Mouse (Mus musculus) hindbrain, postnatal 0 days (tissue): ENCODE measurements around the gene Lypd3. TPM values are rescaled to one million over a fixed set of nuclear protein-coding genes. Genes with fewer than 3 reads are reported as not detected.
"Not testable (repeated sequence)": the region's sequence is repeated elsewhere in the genome, so short reads cannot be mapped to it uniquely, and the experiment has no call there.

Source experiments
- ATAC-seq: fragments of 200-750 bp; cut with Nextera tagmentation; 2 replicates; pipeline ENCODE4 v1.8.0; 2017; ENCODE audit warnings: mild to moderate bottlenecking, moderate TSS enrichment, moderate library complexity
- DNase-seq: peaks from one replicate; pipeline ENCODE4 v3.0.0-alpha.2; 2015; ENCODE audit warnings: low spot score
- H3K27ac ChIP-seq: fragments of 300-500 bp; sonication (generic); 2 replicates; pipeline ENCODE4 v1.5.1; 2014; ENCODE audit warnings: mild to moderate bottlenecking
- H3K27me3 ChIP-seq: fragments of 300-500 bp; sonication (generic); 2 replicates; pipeline ENCODE4 v1.6.1; 2014; ENCODE audit warnings: low read length, mixed read lengths; ENCODE audit not compliant: insufficient read depth
- H3K36me3 ChIP-seq: fragments of 300-500 bp; sonication (generic); 2 replicates; pipeline ENCODE4 v1.6.1; 2014; ENCODE audit warnings: low read length, mixed read lengths; ENCODE audit not compliant: insufficient read depth
- H3K4me1 ChIP-seq: fragments of 300-500 bp; sonication (generic); 2 replicates; pipeline ENCODE4 v1.6.1; 2014; ENCODE audit warnings: antibody characterized with exemption, low read length, mixed read lengths; ENCODE audit not compliant: insufficient read depth
- H3K4me2 ChIP-seq: fragments of 300-500 bp; sonication (generic); 2 replicates; pipeline ENCODE4 v1.6.1; 2014; ENCODE audit warnings: low read depth, mild to moderate bottlenecking, low read length, moderate library complexity, mixed read lengths
- H3K4me3 ChIP-seq: fragments of 300-500 bp; sonication (generic); 2 replicates; pipeline ENCODE4 v1.5.1; 2014; ENCODE audit warnings: low read length
- H3K9ac ChIP-seq: fragments of 300-500 bp; sonication (generic); replicated peaks from 2 replicates; pipeline ENCODE4 v1.6.1; 2014; ENCODE audit warnings: mild to moderate bottlenecking, low read length, moderate library complexity, mixed read lengths
- H3K9me3 ChIP-seq: fragments of 300-500 bp; sonication (generic); 2 replicates; pipeline ENCODE4 v1.6.1; 2016; ENCODE audit warnings: low read length, mixed read lengths
- CTCF ChIP-seq: IDR thresholded peaks from 2 replicates; pipeline ENCODE4 v1.5.1; 2016; ENCODE audit warnings: antibody characterized with exemption, control low read depth, low read depth
- WGBS: fragments of 180-500 bp; shearing (Covaris S2); extraction: QIAGEN DNeasy Blood & Tissue Kit; methylation state at CpG from one replicate; pipeline ENCODE4 v1.1.7; 2014; 5-methylcytosine and 5-hydroxymethylcytosine counted together
- polyA plus RNA-seq: library from polyadenylated mRNA; unstranded; fragments of >200 nt; fragmentation: Nextera tagmentation; extraction: Ambion mirVana; gene quantifications from 2 replicates; pipeline ENCODE4 v1.2.1, GENCODE M21; 2015
- total RNA-seq: library from RNA; depleted of rRNA; stranded (reverse); fragments of >200 nt; gene quantifications from 2 replicates; pipeline ENCODE4 v1.2.3, GENCODE M21; 2014; rRNA removed

Gene Lypd3
- total and polyA plus RNA-seq, 2 experiments from 2014 or later, result 1.2 to 1.3 TPM

GRCm38 (mm10) chr7:24671944-24672439, 35.6 kb downstream of the Lypd3 start:
- no peaks in the 10 kb centered on the region for H3K36me3 ChIP-seq
- WGBS, result 93% methylated on average over 23 of the region's 23 CpGs
- no peak overlapping the region for H3K4me2 ChIP-seq
- H3K4me3 ChIP-seq, result no peak overlapping the region
- H3K27ac ChIP-seq, result no peak overlapping the region
- TF ChIP-seq CTCF, result no peak
- DNase-seq (no peak), ATAC-seq (no peak)
- no peaks in the 10 kb centered on the region for H3K4me1 ChIP-seq
- no peaks in the 10 kb centered on the region for H3K27me3 ChIP-seq
- H3K9me3 ChIP-seq, result no peaks in the 10 kb centered on the region
- H3K9ac ChIP-seq, result no peak overlapping the region

DNA sequence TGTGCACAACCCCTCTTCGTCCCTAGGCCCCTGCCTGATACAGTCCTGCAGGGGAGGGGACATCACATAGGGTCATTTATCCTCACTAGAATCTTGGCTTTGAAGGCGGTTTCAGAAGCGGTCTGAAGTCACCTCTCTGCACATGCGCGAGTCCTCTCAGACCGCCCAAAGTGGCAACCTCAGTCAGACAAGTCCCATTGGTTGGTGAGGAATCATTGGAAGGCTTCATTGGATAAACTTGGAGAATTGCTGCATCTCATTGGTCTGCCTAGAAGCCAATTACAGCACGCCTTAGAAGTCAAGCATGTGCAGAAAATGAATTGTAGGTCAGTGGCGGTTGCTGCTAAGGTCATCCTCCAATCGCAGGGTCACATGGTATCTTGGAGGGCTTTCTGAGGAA, 40.2 kb downstream of the Lypd3 start, which contains the start of gene Tex101:
Tex101 (minus strand) TSS at position 101 of the 400 bp plus-strand sequence.
- no peaks in the 10 kb centered on the region for H3K27me3 ChIP-seq
- DNase-seq (no peak), ATAC-seq (no peak)
- no peak within 1 kb of the TSS for H3K9ac ChIP-seq
- no peaks in the 10 kb centered on the region for H3K9me3 ChIP-seq
- no peak within 1 kb of the TSS for H3K4me3 ChIP-seq
- H3K4me2 ChIP-seq, result no peak within 1 kb of the TSS
- no peaks in the 10 kb centered on the region for H3K36me3 ChIP-seq
- no peak within 1 kb of the TSS for H3K27ac ChIP-seq
- H3K4me1 ChIP-seq, result no peaks in the 10 kb centered on the region
- WGBS, result 91% methylated on average over 9 of the region's 9 CpGs
- no peak for TF ChIP-seq CTCF

- H3K9me3 ChIP-seq, H3K27ac ChIP-seq, H3K9ac ChIP-seq, H3K4me1 ChIP-seq, H3K4me3 ChIP-seq, H3K27me3 ChIP-seq, DNase-seq, H3K4me2 ChIP-seq, ATAC-seq, H3K36me3 ChIP-seq: not testable (repeated sequence)
- 0 out of 2 replicates have a peak, but pooled peaks have one; percentile 3 for TF ChIP-seq CTCF
- WGBS, result 80% methylated on average over 7 of the region's 7 CpGs
These were observed 47.8 kb downstream of the Lypd3 start for GRCm38 (mm10) chr7:24684121-24684520.

DNA sequence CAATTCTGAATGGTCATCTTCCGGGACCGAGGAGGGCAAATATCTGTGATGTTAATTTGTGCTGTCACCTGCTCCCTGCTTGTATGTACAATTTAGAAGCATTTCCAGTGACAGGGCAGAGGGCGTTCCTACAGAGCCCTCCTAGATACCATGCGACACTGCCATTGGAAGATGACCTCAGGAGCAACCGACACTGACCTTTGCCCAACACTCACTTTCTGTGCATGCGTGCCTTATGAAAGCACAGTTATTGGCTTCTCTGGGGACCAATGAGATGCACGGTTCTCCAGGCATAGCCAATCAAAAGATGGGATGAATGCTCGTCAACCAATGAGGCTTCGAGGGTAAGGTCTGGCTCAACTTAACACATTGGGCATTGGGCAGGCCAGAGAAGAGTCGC, 51.2 kb downstream of the Lypd3 start:
- WGBS, result 92% methylated on average over 10 of the region's 10 CpGs
- DNase-seq, H3K4me1 ChIP-seq, H3K4me2 ChIP-seq, H3K9ac ChIP-seq, H3K36me3 ChIP-seq, ATAC-seq, H3K27ac ChIP-seq, H3K27me3 ChIP-seq, H3K9me3 ChIP-seq, H3K4me3 ChIP-seq: not testable (repeated sequence)

Other genes starting within 250 kb of the Lypd3 start
- gene Smg9, start 236.9 kb upstream of the Lypd3 start, total RNA-seq, result 34.5 and 52.3 TPM in 2 replicates
- gene Smg9, start 236.9 kb upstream of the Lypd3 start, polyA plus RNA-seq, result 27.4 and 29.7 TPM in 2 replicates
- not detected in 2 replicates for gene Irgc1, start 184.3 kb upstream of the Lypd3 start, total RNA-seq
- gene Irgc1, start 184.3 kb upstream of the Lypd3 start, polyA plus RNA-seq, result not detected in 2 replicates
- gene Plaur, start 174.1 kb upstream of the Lypd3 start, total RNA-seq, result 3.0 and 4.8 TPM in 2 replicates
- gene Plaur, start 174.1 kb upstream of the Lypd3 start, polyA plus RNA-seq, result 1.3 and 1.4 TPM in 2 replicates
- 423 and 447 TPM in 2 replicates for gene Cadm4, start 154.5 kb upstream of the Lypd3 start, total RNA-seq
- 97.9 and 101 TPM in 2 replicates for gene Cadm4, start 154.5 kb upstream of the Lypd3 start, polyA plus RNA-seq
- 138 and 152 TPM in 2 replicates for gene Zfp428, start 129.5 kb upstream of the Lypd3 start, total RNA-seq
- 219 and 222 TPM in 2 replicates for gene Zfp428, start 129.5 kb upstream of the Lypd3 start, polyA plus RNA-seq
- gene AC161166.1, start 124.1 kb upstream of the Lypd3 start, total RNA-seq, result not detected in 2 replicates
- gene AC161166.1, start 124.1 kb upstream of the Lypd3 start, polyA plus RNA-seq, result 0.19 and 0.55 TPM in 2 replicates
- 103 and 107 TPM in 2 replicates for gene Irgq, start 105.9 kb upstream of the Lypd3 start, total RNA-seq
- gene Irgq, start 105.9 kb upstream of the Lypd3 start, polyA plus RNA-seq, result 16.9 and 20.0 TPM in 2 replicates
- not detected in 2 replicates for gene Pinlyp, start 90.4 kb upstream of the Lypd3 start, total RNA-seq
- not detected in 2 replicates for gene Pinlyp, start 90.4 kb upstream of the Lypd3 start, polyA plus RNA-seq
- 36.7 and 50.8 TPM in 2 replicates for gene Xrcc1, start 90.3 kb upstream of the Lypd3 start, total RNA-seq
- gene Xrcc1, start 90.3 kb upstream of the Lypd3 start, polyA plus RNA-seq, result 44.0 and 45.1 TPM in 2 replicates
- gene Ethe1, start 49.0 kb upstream of the Lypd3 start, total RNA-seq, result 36.3 and 43.8 TPM in 2 replicates
- gene Ethe1, start 49.0 kb upstream of the Lypd3 start, polyA plus RNA-seq, result 24.4 and 25.3 TPM in 2 replicates
- 1.0 and 1.2 TPM in 2 replicates for gene Zfp575, start 48.9 kb upstream of the Lypd3 start, total RNA-seq
- 20.3 and 21.0 TPM in 2 replicates for gene Zfp575, start 48.9 kb upstream of the Lypd3 start, polyA plus RNA-seq
- 0.11 and 0.73 TPM in 2 replicates for gene Phldb3, start 25.8 kb upstream of the Lypd3 start, total RNA-seq
- gene Phldb3, start 25.8 kb upstream of the Lypd3 start, polyA plus RNA-seq, result not detected in 2 replicates
- gene Tex101, start 40.1 kb downstream of the Lypd3 start, total RNA-seq, result not detected in 2 replicates
- gene Tex101, start 40.1 kb downstream of the Lypd3 start, polyA plus RNA-seq, result not detected in 2 replicates
- not detected in 2 replicates for gene BC049730, start 72.7 kb downstream of the Lypd3 start, total RNA-seq
- gene BC049730, start 72.7 kb downstream of the Lypd3 start, polyA plus RNA-seq, result not detected in 2 replicates
- gene Gm4763, start 90.4 kb downstream of the Lypd3 start, total RNA-seq, result not detected in 2 replicates
- gene Gm4763, start 90.4 kb downstream of the Lypd3 start, polyA plus RNA-seq, result not detected in 2 replicates
- gene Cd177, start 123.8 kb downstream of the Lypd3 start, total RNA-seq, result 2.2 and 2.8 TPM in 2 replicates
- 0.38 and 0.55 TPM in 2 replicates for gene Cd177, start 123.8 kb downstream of the Lypd3 start, polyA plus RNA-seq
- gene Ceacam10, start 140.7 kb downstream of the Lypd3 start, total RNA-seq, result not detected in 2 replicates
- gene Ceacam10, start 140.7 kb downstream of the Lypd3 start, polyA plus RNA-seq, result 0.63 and 0.80 TPM in 2 replicates
- gene Gm9844, start 225.7 kb downstream of the Lypd3 start, total RNA-seq, result 0.79 and 2.5 TPM in 2 replicates
- 31.9 and 32.5 TPM in 2 replicates for gene Gm9844, start 225.7 kb downstream of the Lypd3 start, polyA plus RNA-seq
- not detected in 2 replicates for gene Lypd4, start 233.4 kb downstream of the Lypd3 start, total RNA-seq
- gene Lypd4, start 233.4 kb downstream of the Lypd3 start, polyA plus RNA-seq, result not detected in 2 replicates
- gene Dmrtc2, start 233.5 kb downstream of the Lypd3 start, total RNA-seq, result 1.7 TPM in 1 of 2 replicates, not detected in the other
- 0.10 and 0.18 TPM in 2 replicates for gene Dmrtc2, start 233.5 kb downstream of the Lypd3 start, polyA plus RNA-seq
- 483 and 611 TPM in 2 replicates for gene Rps19, start 247.8 kb downstream of the Lypd3 start, total RNA-seq
- gene Rps19, start 247.8 kb downstream of the Lypd3 start, polyA plus RNA-seq, result 1,228 and 1,333 TPM in 2 replicates